Mouse (Mus musculus) midbrain, embryonic 14.5 days (tissue): Measurements from ENCODE around the gene Herc6. TPM values are rescaled to one million over a fixed set of nuclear protein-coding genes. Genes with fewer than 3 reads are reported as not detected.
"Not testable (repeated sequence)": the region's sequence is repeated elsewhere in the genome, so short reads cannot be mapped to it uniquely, and the experiment has no call there.

Source experiments
- ATAC-seq: fragments of 200-750 bp; cut with Nextera tagmentation; 2 replicates; pipeline ENCODE4 v1.8.0; 2017; ENCODE audit warnings: moderate number of reproducible peaks, moderate library complexity; ENCODE audit not compliant: low FRiP score, low TSS enrichment
- DNase-seq: peaks from one replicate; pipeline ENCODE4 v3.0.0-alpha.2; 2015
- H3K27ac ChIP-seq: fragments of 300-500 bp; sonication (generic); replicated peaks from 2 replicates; pipeline ENCODE4 v1.5.1; 2014; ENCODE audit warnings: mild to moderate bottlenecking, low read depth, low read length, moderate library complexity
- H3K27me3 ChIP-seq: fragments of 300-500 bp; sonication (generic); 2 replicates; pipeline ENCODE4 v1.6.1; 2014; ENCODE audit warnings: low read length, control low read depth, mixed read lengths; ENCODE audit not compliant: control insufficient read depth, insufficient read depth
- H3K36me3 ChIP-seq: fragments of 300-500 bp; sonication (generic); 2 replicates; pipeline ENCODE4 v1.6.1; 2014; ENCODE audit warnings: low read length, control low read depth; ENCODE audit not compliant: control insufficient read depth, insufficient read depth
- H3K4me1 ChIP-seq: fragments of 300-500 bp; sonication (generic); 2 replicates; pipeline ENCODE4 v1.6.1; 2014; ENCODE audit warnings: mild to moderate bottlenecking, antibody characterized with exemption, low read length, control low read depth; ENCODE audit not compliant: control insufficient read depth, insufficient read depth
- H3K4me2 ChIP-seq: fragments of 300-500 bp; sonication (generic); 2 replicates; pipeline ENCODE4 v1.6.1; 2014; ENCODE audit warnings: mild to moderate bottlenecking, low read length, moderate library complexity
- H3K4me3 ChIP-seq: fragments of 300-500 bp; sonication (generic); replicated peaks from 2 replicates; pipeline ENCODE4 v1.5.1; 2014; ENCODE audit warnings: low read depth, low read length
- H3K9ac ChIP-seq: fragments of 300-500 bp; sonication (generic); replicated peaks from 2 replicates; pipeline ENCODE4 v1.6.1; 2014; ENCODE audit warnings: mild to moderate bottlenecking, low read length, moderate library complexity
- H3K9me3 ChIP-seq: fragments of 300-500 bp; sonication (generic); 2 replicates; pipeline ENCODE4 v1.6.1; 2016; ENCODE audit warnings: low read length, control low read depth, mixed read lengths; ENCODE audit not compliant: control insufficient read depth
- WGBS: fragments of 180-500 bp; shearing (Covaris S2); extraction: QIAGEN DNeasy Blood & Tissue Kit; methylation state at CpG from one replicate; pipeline ENCODE4 v1.1.7; 2014; 5-methylcytosine and 5-hydroxymethylcytosine counted together
- polyA plus RNA-seq: library from polyadenylated mRNA; unstranded; fragments of >200 nt; fragmentation: Nextera tagmentation; extraction: Ambion mirVana; gene quantifications from 2 replicates; pipeline ENCODE4 v1.2.1, GENCODE M21; 2014

Herc6 gene
- polyA plus RNA-seq, 1 experiment from 2014 or later = 1.5 TPM

GRCm38 (mm10) chr6:57535971-57536669, 44.7 kb upstream of the Herc6 start:
- Histone ChIP-seq H3K4me3 (peak overlapping the region; percentile 81), H3K4me1 (peaks cover 11% of the 10 kb centered on the region), H3K9ac (peak overlapping the region; percentile 40), H3K4me2 (peak overlapping the region; percentile 87), H3K36me3 (no peaks in the 10 kb centered on the region), H3K27me3 (no peaks in the 10 kb centered on the region), H3K9me3 (no peaks in the 10 kb centered on the region), H3K27ac (peak overlapping the region; percentile 41)
- DNase-seq (no peak), ATAC-seq (peak; percentile 29; the same call in 1 of the 2 replicates)
- WGBS = 22% methylated on average over 14 of the region's 14 CpGs

- no peaks in the 10 kb centered on the region for H3K27me3 ChIP-seq
- no peak overlapping the region for H3K4me2 ChIP-seq
- 93% methylated on average over 5 of the region's 5 CpGs for WGBS
- H3K4me1 ChIP-seq = peaks cover 11% of the 10 kb centered on the region
- no peak for ATAC-seq
- no peak for DNase-seq
- H3K27ac ChIP-seq = no peak overlapping the region
- H3K36me3 ChIP-seq = no peaks in the 10 kb centered on the region
- no peak overlapping the region for H3K9ac ChIP-seq
- no peak overlapping the region for H3K4me3 ChIP-seq
- H3K9me3 ChIP-seq = no peaks in the 10 kb centered on the region
These were observed 42.9 kb upstream of the Herc6 start for GRCm38 (mm10) chr6:57537887-57538286.

- ATAC-seq (no peak), DNase-seq (no peak)
- Histone ChIP-seq H3K4me3 (no peak overlapping the region), H3K9ac (no peak overlapping the region), H3K27ac (no peak overlapping the region), H3K9me3 (no peaks in the 10 kb centered on the region), H3K27me3 (no peaks in the 10 kb centered on the region), H3K36me3 (no peaks in the 10 kb centered on the region), H3K4me1 (no peaks in the 10 kb centered on the region), H3K4me2 (no peak overlapping the region)
- WGBS = 81% methylated on average over 5 of the region's 5 CpGs
These were observed 39.8 kb upstream of the Herc6 start for GRCm38 (mm10) chr6:57540950-57541498.

- H3K36me3 ChIP-seq = no peaks in the 10 kb centered on the region
- no peak overlapping the region for H3K4me2 ChIP-seq
- WGBS = 96% methylated on average over 1 of the region's 1 CpGs
- DNase-seq (no peak), ATAC-seq (no peak)
- no peak overlapping the region for H3K4me3 ChIP-seq
- H3K4me1 ChIP-seq = no peaks in the 10 kb centered on the region
- H3K27me3 ChIP-seq = no peaks in the 10 kb centered on the region
- H3K9ac ChIP-seq = no peak overlapping the region
- no peaks in the 10 kb centered on the region for H3K9me3 ChIP-seq
- H3K27ac ChIP-seq = no peak overlapping the region
These were observed 39.0 kb upstream of the Herc6 start for GRCm38 (mm10) chr6:57541737-57542335.

GRCm38 (mm10) chr6:57543591-57543990, 37.2 kb upstream of the Herc6 start:
- not testable (repeated sequence) for H3K36me3 ChIP-seq, H3K4me1 ChIP-seq, H3K4me2 ChIP-seq, DNase-seq, H3K9me3 ChIP-seq, H3K4me3 ChIP-seq, H3K27me3 ChIP-seq, H3K9ac ChIP-seq, ATAC-seq, H3K27ac ChIP-seq

GRCm38 (mm10) chr6:57544866-57545265, 35.9 kb upstream of the Herc6 start:
- Histone ChIP-seq H3K27me3 (no peaks in the 10 kb centered on the region), H3K4me1 (no peaks in the 10 kb centered on the region), H3K9me3 (no peaks in the 10 kb centered on the region), H3K27ac (no peak overlapping the region), H3K9ac (no peak overlapping the region), H3K4me2 (no peak overlapping the region), H3K36me3 (no peaks in the 10 kb centered on the region), H3K4me3 (no peak overlapping the region)
- ATAC-seq = no peak
- DNase-seq = no peak
- 68% methylated on average over 2 of the region's 2 CpGs for WGBS

- Histone ChIP-seq H3K9me3 (no peaks in the 10 kb centered on the region), H3K36me3 (no peaks in the 10 kb centered on the region), H3K27ac (no peak overlapping the region), H3K4me3 (no peak overlapping the region), H3K4me2 (no peak overlapping the region), H3K27me3 (no peaks in the 10 kb centered on the region), H3K4me1 (no peaks in the 10 kb centered on the region), H3K9ac (no peak overlapping the region)
- WGBS = 86% methylated on average over 3 of the region's 3 CpGs
- DNase-seq = no peak
- ATAC-seq = no peak
These were observed 29.5 kb upstream of the Herc6 start for GRCm38 (mm10) chr6:57551211-57551796.

- Histone ChIP-seq H3K27ac (no peak overlapping the region), H3K4me1 (no peaks in the 10 kb centered on the region), H3K4me3 (no peak overlapping the region), H3K27me3 (no peaks in the 10 kb centered on the region), H3K9ac (no peak overlapping the region), H3K4me2 (no peak overlapping the region), H3K9me3 (no peaks in the 10 kb centered on the region; the same call in 1 of the 2 replicates), H3K36me3 (no peaks in the 10 kb centered on the region)
- DNase-seq = no peak
- no peak for ATAC-seq
- 61% methylated on average over 4 of the region's 4 CpGs for WGBS
These were observed 22.9 kb upstream of the Herc6 start for GRCm38 (mm10) chr6:57557796-57558317.
